Mouse (Mus musculus): Measurements from ENCODE around the gene Pif1. TPM values are rescaled to one million over a fixed set of nuclear protein-coding genes. Genes with fewer than 3 reads are reported as not detected.

The Pif1 gene
- polyA plus RNA-seq, 1 experiment from 2014 or later: 10.0 TPM

DNA sequence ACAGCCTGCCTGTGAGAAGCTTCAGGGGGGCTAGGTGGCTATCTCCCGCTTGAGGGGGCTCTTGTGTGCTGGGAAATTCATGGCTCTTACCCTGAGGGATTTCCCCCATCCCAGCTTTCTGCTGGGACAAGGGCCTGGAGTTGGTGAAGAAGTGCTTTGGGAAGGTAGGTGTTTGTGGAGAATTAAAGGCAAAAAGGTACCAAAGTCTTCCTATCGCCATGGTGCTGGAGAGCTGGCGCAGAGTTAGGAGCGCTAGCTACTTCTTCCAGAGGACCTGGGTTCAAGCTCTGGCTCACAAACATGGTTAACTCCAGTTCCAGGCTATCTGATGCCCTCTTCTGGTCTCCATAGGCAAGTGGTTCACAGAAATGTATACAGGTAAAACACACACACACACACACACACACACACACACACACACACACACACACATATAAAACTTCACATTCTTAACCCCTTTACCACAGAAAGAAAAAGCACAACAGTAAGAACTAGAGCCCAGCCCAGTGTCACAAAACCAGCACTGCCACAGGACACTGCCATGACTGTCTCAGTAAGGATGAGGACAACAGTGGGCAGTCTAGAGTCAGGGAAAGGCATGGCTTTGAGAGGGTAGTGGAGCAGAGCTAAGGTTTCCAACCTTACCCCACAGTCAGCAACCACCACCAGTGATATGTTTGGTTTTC lies 9.3 kb upstream of the Pif1 start:
- Histone ChIP-seq H3K27ac (replicated peaks) (peak overlapping the region; percentile 96), H3K9ac (peak overlapping the region; percentile 93), H3K4me1 (replicated peaks) (peaks cover 72% of the 10 kb centered on the region), H3K36me3 (replicated peaks) (peaks cover 33% of the 10 kb centered on the region), H3K4me3 (replicated peaks) (peak overlapping the region; percentile 87), H3K4me2 (peak overlapping the region; percentile 84), H3K9me3 (replicated peaks) (no peaks in the 10 kb centered on the region), H3K27me3 (no peaks in the 10 kb centered on the region)
- no peak for ATAC-seq (ENCODE audit: insufficient read depth)
- WGBS (ENCODE audit: insufficient replicate concordance): 81% methylated on average over 4 of the region's 4 CpGs

DNA sequence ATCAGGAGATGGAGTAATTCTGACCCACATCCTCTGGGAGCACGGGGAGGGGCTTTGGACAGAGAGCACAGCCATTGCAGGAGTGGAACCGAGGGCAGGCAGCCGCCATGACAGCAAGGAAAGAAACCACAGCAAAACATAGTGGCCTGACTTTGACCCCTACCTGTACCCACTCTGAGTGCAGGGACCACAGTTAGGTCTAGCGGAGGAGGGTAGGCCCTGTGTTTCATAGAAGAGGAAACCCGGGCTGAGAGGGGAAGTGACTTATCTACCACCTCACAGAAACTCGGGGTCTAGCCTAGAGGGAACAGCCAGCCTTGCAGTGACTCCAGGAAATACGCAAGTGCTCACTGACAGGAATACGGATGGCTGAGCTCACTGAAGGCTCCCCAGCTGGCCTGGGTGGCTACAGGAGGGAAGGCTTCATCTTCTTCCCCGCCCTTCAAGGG lies 8.1 kb upstream of the Pif1 start:
- Histone ChIP-seq H3K9me3 (replicated peaks) (no peaks in the 10 kb centered on the region), H3K4me1 (replicated peaks) (peaks cover 71% of the 10 kb centered on the region), H3K27ac (replicated peaks) (peak overlapping the region; percentile 96), H3K36me3 (replicated peaks) (peaks cover 21% of the 10 kb centered on the region), H3K4me3 (replicated peaks) (peak overlapping the region; percentile 87), H3K9ac (peak overlapping the region; percentile 93), H3K27me3 (no peaks in the 10 kb centered on the region), H3K4me2 (peak overlapping the region; percentile 84)
- ATAC-seq (ENCODE audit: insufficient read depth): no peak
- 9% methylated on average over 9 of the region's 9 CpGs for WGBS (ENCODE audit: insufficient replicate concordance)

DNA sequence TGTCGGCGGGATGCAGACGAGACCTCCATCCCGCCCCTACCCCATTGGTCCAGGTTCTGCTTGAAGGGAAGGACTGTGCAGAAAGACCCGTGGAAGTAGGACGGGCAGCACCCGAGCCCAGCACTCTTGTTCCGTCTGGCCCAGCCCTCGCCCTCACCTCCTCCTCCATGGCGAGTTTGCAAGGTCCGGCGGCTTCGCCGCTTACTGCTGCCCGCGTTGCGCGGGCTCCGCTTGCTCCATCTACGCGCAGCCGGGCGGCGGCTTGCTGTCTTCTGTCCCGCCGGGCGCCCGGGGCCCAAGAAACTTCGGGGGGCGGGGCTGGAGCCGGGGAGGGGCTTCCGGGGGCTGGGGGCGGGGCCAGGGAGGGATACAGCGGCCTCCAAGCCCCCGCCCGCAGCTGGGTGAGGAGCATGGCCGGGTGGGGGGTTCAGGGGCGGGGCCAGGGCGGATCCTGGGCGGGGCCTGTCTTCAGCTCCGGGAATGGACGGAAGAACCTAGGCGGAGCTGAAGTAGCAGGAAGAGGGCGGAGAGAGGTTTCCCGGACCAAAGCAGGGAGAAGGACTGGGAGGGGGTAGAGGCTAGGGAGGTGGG lies 7.1 kb upstream of the Pif1 start, which contains the start of gene Plekho2:
Plekho2 (minus strand) TSS at position 260 of the 591 bp plus-strand sequence.
- H3K36me3 ChIP-seq (replicated peaks): peaks cover 16% of the 10 kb centered on the region
- peaks cover 66% of the 10 kb centered on the region for H3K4me1 ChIP-seq (replicated peaks)
- peak within 1 kb of the TSS; percentile 96 for H3K27ac ChIP-seq (replicated peaks)
- under 1% methylated on average over 44 of the region's 45 CpGs for WGBS (ENCODE audit: insufficient replicate concordance)
- peak; percentile 77 for ATAC-seq (ENCODE audit: insufficient read depth)
- no peaks in the 10 kb centered on the region for H3K27me3 ChIP-seq
- H3K9me3 ChIP-seq (replicated peaks): no peaks in the 10 kb centered on the region
- peak within 1 kb of the TSS; percentile 87 for H3K4me3 ChIP-seq (replicated peaks)
- H3K9ac ChIP-seq: peak within 1 kb of the TSS; percentile 93
- peak within 1 kb of the TSS; percentile 84 for H3K4me2 ChIP-seq

DNA sequence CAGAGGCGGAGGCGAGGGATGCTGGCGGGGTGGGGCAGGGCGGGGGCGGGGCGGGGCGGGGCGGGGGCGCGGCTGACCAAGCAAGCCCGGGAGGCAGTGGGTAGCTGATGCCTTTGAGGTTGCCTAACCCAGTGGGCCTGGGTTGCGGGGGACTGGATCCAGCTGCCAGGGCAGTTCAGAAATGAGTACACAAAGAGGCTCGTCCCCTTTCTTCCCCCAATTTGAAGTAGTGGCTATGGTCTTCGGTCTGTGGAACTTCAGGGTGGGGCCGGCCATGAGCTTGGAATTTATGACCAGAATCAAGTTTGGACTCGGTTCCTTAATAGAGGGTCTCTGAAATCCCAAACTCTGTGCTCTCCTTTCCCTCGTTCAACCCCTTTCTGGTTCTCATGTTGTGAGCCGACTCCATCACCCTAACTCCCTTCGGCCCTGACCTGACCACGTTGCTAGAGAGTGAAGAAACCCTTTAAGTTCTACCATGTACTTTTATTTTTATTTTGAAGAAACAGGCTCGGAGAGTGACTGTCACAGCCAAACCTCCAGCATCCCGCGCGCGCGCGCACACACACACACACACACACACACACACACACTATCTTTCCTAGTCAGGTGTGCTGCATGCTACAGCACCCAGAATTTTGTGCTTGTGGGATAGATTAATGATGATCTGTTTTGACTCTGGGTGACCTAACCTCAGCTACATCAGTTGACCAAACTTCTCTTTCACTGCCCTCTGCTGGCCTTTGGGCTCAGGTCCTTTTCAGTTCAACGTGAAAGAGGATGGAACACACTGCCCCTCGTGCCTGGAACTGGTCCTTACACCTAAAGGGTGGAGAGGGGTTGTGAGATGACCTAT lies 6.3 kb upstream of the Pif1 start:
- peak overlapping the region; percentile 93 for H3K9ac ChIP-seq
- WGBS (ENCODE audit: insufficient replicate concordance): 2% methylated on average over 27 of the region's 29 CpGs
- peaks cover 15% of the 10 kb centered on the region for H3K36me3 ChIP-seq (replicated peaks)
- H3K4me2 ChIP-seq: peak overlapping the region; percentile 84
- H3K27ac ChIP-seq (replicated peaks): peak overlapping the region; percentile 96
- H3K4me3 ChIP-seq (replicated peaks): peak overlapping the region; percentile 87
- no peaks in the 10 kb centered on the region for H3K27me3 ChIP-seq
- peaks cover 58% of the 10 kb centered on the region for H3K4me1 ChIP-seq (replicated peaks)
- H3K9me3 ChIP-seq (replicated peaks): no peaks in the 10 kb centered on the region
- ATAC-seq (ENCODE audit: insufficient read depth): peak; percentile 41

DNA sequence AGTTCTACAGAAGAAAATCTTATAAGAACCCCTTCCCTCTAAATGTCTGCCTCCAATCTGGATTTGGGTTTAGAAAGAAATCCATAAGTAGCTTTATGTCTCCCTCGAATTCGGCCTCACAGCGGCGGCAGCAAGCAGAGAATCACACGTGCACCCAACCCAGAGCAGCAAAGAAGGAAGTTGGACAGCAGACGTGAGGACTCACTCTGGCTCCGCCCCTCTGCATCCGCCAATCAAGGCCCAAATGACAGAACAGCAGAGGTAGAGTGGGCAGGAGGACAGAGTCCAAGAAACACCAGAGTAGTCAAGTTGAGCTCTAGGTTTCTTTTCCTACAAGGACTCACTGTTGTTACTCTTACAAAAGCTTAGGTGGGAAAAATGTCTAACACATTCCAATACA lies 3.9 kb upstream of the Pif1 start:
- H3K4me1 ChIP-seq (replicated peaks): peaks cover 51% of the 10 kb centered on the region
- H3K4me2 ChIP-seq: peak overlapping the region; percentile 34
- no peak for ATAC-seq (ENCODE audit: insufficient read depth)
- peak overlapping the region; percentile 55 for H3K27ac ChIP-seq (replicated peaks)
- H3K27me3 ChIP-seq: no peaks in the 10 kb centered on the region
- no peak overlapping the region for H3K9ac ChIP-seq
- no peaks in the 10 kb centered on the region for H3K9me3 ChIP-seq (replicated peaks)
- H3K4me3 ChIP-seq (replicated peaks): no peak overlapping the region
- no peaks in the 10 kb centered on the region for H3K36me3 ChIP-seq (replicated peaks)
- WGBS (ENCODE audit: insufficient replicate concordance): 3% methylated on average over 8 of the region's 8 CpGs

DNA sequence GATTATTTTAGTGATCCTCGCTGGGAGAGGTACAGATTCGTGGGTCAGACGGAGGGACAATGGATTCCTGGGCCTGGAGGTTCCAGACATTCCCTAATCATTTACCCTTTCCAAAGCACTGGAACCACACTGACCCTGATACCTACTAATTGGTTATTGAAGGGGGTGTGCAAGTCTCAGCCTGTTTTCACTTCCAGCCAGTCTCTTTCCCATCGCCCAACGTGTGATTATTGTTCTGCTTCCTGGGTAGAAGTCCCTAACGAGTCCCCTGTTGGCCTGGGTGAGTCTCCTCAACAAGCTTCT lies 261 bp downstream of the Pif1 start:
- Histone ChIP-seq H3K4me2 (peak overlapping the region; percentile 93), H3K9ac (peak overlapping the region; percentile 85), H3K27me3 (no peaks in the 10 kb centered on the region), H3K4me3 (replicated peaks) (peak overlapping the region; percentile 93), H3K9me3 (replicated peaks) (no peaks in the 10 kb centered on the region), H3K36me3 (replicated peaks) (peaks cover 34% of the 10 kb centered on the region), H3K27ac (replicated peaks) (peak overlapping the region; percentile 83), H3K4me1 (replicated peaks) (peaks cover 52% of the 10 kb centered on the region)
- 0% methylated on average over 6 of the region's 6 CpGs for WGBS (ENCODE audit: insufficient replicate concordance)
- peak; percentile 27 for ATAC-seq (ENCODE audit: insufficient read depth)

DNA sequence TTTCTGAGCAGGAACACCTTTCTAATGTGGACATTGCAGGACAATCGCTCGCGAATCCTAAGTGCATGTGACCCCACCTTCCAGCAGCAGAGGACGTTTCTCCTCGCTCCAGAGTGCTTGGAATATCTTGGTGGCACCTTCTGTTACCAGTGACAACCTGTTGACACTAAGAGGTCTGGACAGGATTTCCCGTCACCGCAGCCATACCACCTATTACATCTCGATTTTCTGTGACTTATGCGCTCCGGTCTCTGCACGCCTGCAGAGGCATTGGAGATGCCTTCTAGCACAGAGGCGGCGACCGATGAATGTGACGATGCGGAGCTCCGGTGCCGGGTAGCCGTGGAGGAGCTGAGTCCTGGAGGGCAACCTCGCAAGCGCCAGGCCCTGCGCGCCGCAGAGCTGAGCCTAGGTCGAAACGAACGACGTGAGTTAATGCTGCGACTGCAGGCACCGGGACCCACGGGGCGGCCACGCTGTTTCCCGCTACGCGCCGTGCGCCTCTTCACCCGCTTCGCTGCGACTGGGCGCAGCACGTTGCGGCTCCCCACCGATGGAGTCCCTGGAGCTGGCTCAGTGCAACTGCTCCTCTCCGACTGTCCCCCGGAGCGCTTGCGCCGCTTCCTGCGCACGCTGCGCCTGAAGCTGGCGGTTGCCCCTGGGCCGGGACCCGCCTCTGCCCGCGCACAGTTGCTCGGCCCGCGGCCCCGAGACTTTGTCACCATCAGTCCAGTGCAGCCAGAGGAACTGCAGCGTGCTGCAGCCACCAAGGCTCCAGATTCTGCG lies 806 bp downstream of the Pif1 start:
- Histone ChIP-seq H3K4me1 (replicated peaks) (peaks cover 47% of the 10 kb centered on the region), H3K4me2 (peak overlapping the region; percentile 93), H3K9ac (peak overlapping the region; percentile 85), H3K36me3 (replicated peaks) (peaks cover 39% of the 10 kb centered on the region), H3K9me3 (replicated peaks) (no peaks in the 10 kb centered on the region), H3K4me3 (replicated peaks) (peak overlapping the region; percentile 93), H3K27ac (replicated peaks) (peak overlapping the region; percentile 83), H3K27me3 (no peaks in the 10 kb centered on the region)
- peak; percentile 45 for ATAC-seq (ENCODE audit: insufficient read depth)
- under 1% methylated on average over 64 of the region's 64 CpGs for WGBS (ENCODE audit: insufficient replicate concordance)

DNA sequence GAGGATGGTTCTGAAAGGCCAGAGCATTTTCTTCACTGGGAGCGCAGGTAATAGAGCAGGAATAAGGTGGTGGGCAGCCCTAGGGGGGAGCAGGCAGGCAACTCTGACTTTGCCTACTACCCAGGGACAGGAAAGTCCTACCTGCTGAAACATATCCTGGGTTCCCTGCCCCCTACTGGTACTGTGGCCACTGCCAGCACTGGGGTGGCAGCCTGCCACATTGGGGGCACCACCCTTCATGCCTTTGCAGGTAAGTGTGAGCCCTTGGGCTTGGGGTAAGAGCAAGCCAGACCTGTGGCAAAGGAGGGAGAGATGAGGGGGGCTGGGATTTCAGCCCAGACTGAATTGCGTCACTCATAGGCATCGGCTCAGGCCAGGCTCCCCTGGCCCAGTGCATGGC lies 2.1 kb downstream of the Pif1 start:
- Histone ChIP-seq H3K4me3 (replicated peaks) (peak overlapping the region; percentile 93), H3K4me1 (replicated peaks) (peaks cover 40% of the 10 kb centered on the region), H3K9me3 (replicated peaks) (no peaks in the 10 kb centered on the region), H3K4me2 (peak overlapping the region; percentile 93), H3K9ac (peak overlapping the region; percentile 85), H3K27ac (replicated peaks) (no peak overlapping the region), H3K36me3 (replicated peaks) (peaks cover 52% of the 10 kb centered on the region), H3K27me3 (no peaks in the 10 kb centered on the region)
- ATAC-seq (ENCODE audit: insufficient read depth): no peak
- WGBS (ENCODE audit: insufficient replicate concordance): 86% methylated on average over 3 of the region's 3 CpGs

DNA sequence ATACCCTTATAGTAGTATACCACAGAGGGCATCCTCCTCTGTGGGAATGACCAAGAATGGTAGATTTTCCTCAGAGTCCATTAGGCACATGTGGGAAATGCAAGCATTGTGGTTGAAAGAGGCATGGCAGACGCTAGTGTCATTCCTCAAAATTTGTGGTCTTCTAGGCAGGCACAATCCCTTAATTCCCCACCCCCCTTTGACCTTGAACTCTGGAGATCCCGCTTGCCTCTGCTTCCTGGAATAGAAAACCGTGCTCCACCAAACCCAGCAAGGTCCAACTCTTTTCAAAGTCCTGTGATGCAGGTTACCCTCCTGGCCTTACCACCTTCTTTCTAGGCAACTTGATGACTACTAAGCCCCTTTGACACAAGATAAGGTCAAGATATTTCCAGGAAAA lies 5.8 kb downstream of the Pif1 start:
- no peak overlapping the region for H3K27ac ChIP-seq (replicated peaks)
- no peaks in the 10 kb centered on the region for H3K27me3 ChIP-seq
- H3K4me1 ChIP-seq (replicated peaks): peaks cover 25% of the 10 kb centered on the region
- H3K4me3 ChIP-seq (replicated peaks): no peak overlapping the region
- H3K36me3 ChIP-seq (replicated peaks): peaks cover 72% of the 10 kb centered on the region
- no peak for ATAC-seq (ENCODE audit: insufficient read depth)
- H3K4me2 ChIP-seq: no peak overlapping the region
- no peaks in the 10 kb centered on the region for H3K9me3 ChIP-seq (replicated peaks)
- H3K9ac ChIP-seq: no peak overlapping the region
- WGBS (ENCODE audit: insufficient replicate concordance): 82% methylated on average over 3 of the region's 3 CpGs

DNA sequence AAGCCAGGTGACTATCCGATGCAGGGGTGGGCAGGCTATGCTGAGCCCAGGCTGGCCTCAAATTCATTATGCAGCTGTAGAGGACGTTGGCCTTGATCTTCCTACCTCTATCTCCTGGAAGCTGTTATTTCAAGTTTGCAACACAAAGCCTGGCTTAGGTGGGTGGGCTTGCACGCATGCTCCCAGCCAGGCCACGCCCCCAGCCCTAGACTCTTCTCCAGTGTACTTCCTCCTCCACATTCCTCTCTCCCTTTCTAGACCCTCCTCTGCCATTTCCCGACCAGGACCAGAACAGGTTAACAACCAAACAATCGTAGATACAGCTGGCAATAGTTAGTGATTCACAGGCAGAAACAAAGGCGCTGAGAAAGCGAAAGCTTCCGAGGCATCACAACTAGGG lies 6.6 kb downstream of the Pif1 start:
- peaks cover 72% of the 10 kb centered on the region for H3K36me3 ChIP-seq (replicated peaks)
- ATAC-seq (ENCODE audit: insufficient read depth): no peak
- no peak overlapping the region for H3K27ac ChIP-seq (replicated peaks)
- H3K9me3 ChIP-seq (replicated peaks): no peaks in the 10 kb centered on the region
- WGBS (ENCODE audit: insufficient replicate concordance): 84% methylated on average over 9 of the region's 9 CpGs
- H3K27me3 ChIP-seq: no peaks in the 10 kb centered on the region
- peaks cover 17% of the 10 kb centered on the region for H3K4me1 ChIP-seq (replicated peaks)
- H3K4me2 ChIP-seq: no peak overlapping the region
- no peak overlapping the region for H3K4me3 ChIP-seq (replicated peaks)
- no peak overlapping the region for H3K9ac ChIP-seq
